Mouse (Mus musculus) megakaryocyte progenitor cell, adult 5-6 weeks (primary cell): ENCODE data around the gene Eif4enif1. TPM values are rescaled to one million over a fixed set of nuclear protein-coding genes. Genes with fewer than 3 reads are reported as not detected.
A peak's percentile ranks its signal among the peaks of the same experiment; 100 is the strongest.
"Not testable (repeated sequence)": the region's sequence is repeated elsewhere in the genome, so short reads cannot be mapped to it uniquely, and the experiment has no call there.

Experiments
- ATAC-seq: replicated peaks from 2 replicates; pipeline ENCODE4 v1.8.0; 2016; ENCODE audit warnings: mild to moderate bottlenecking, moderate TSS enrichment, inconsistent platforms; ENCODE audit not compliant: poor library complexity
- total RNA-seq, 2 experiments: library from RNA; stranded (forward) in 1 of 2; stranded (reverse) in 1 of 2; fragments of 157-497, 149-512 nt in 1 of 2; fragments of 200-1000 nt in 1 of 2; gene quantifications; 2 replicates each; pipeline versions ENCODE4 v1.2.3 to v1.2.4; 2015 to 2017

Eif4enif1 gene
- total RNA-seq (2015) (96.1 and 110 TPM in 2 replicates), total RNA-seq (2017) (40.1 and 49.2 TPM in 2 replicates)

- ATAC-seq = peak; percentile 45
Measured at GRCm38 (mm10) chr11:3202231-3202701, at the start of gene Eif4enif1. Gene Eif4enif1 (plus strand): TSS chr11:3202392.

DNA sequence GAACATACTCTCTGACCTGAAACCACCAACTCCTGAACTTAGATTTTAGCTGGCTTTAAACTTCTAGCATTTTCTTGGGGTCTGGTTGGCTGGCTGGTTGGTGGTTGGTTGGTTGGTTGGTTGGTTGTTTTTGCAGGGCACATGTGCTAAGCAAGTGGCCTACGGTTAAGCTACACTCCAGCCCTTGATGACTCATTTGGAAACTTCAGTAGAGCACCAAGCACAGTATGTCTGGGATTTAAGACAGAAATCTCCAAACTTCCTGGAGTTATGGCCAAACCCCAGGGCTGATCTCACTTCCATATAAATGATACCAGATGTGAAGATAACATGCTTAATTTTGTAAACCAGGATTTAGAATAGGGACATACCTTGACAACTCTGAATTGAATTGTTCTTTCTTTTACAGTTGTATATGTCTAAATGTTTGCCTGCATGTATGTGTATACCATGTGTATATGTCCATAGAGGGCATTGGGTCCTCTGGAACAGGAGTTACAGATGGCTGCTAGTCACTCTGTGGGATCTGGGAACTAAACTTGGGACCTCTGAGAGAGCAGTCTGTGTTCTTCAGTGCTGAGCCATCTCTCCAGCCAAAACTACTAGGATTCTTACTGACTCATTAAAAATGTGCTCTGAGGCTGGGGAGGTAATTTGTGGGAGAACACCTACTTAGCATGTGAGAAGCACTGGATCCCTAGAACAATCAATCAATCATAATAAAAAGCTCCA lies 48.4 kb upstream of the Eif4enif1 start:
- ATAC-seq = 0 out of 2 replicates have a peak, but pooled peaks have one; percentile 5

GRCm38 (mm10) chr11:3156991-3157390 lies 45.2 kb upstream of the Eif4enif1 start:
- ATAC-seq = not testable (repeated sequence)

DNA sequence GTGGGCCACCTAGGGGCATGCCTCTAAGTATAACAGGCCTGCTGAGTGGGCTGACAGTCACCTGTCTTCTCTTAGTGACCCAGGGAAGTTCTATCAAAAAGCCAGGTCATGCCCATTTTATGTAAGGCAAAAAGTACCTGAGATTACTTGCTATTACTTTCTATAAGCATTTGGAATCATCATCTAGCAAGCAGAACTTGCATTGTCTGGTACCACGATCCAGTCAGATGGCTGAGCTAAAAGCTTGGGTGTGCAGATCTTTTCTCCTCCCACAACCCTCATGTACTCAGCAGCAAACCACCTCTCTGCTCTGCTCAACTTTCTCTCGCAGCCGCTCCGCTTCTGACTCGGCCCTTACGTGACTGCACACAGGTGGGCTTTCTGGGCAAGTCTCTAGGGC lies 44.2 kb upstream of the Eif4enif1 start:
- ATAC-seq = not testable (repeated sequence)

DNA sequence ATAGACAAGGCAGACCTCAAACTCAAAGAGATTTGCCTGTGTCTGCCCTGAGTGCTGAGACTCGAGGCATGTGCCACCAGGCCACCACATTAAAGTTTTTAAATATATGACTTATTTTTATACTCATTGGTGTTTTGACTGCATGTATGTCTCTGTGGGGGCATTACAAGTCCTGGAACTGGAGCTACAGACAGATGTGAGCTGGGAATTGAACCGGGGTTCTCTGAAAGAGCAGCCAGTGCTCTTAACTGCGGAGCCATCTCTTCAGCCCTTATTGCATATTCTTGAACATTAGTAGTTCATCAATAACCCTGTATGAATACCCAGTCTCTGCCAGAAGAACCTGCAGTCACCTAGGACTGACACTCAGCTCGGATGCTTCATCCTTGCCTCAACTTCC lies 43.4 kb upstream of the Eif4enif1 start:
- peak; percentile 0; the same call in 1 of the 2 replicates for ATAC-seq

- not testable (repeated sequence) for ATAC-seq
Measured at GRCm38 (mm10) chr11:3161370-3161769, 40.8 kb upstream of the Eif4enif1 start.

- peak; percentile 3; the same call in 1 of the 2 replicates for ATAC-seq
Measured at GRCm38 (mm10) chr11:3162236-3162897, 39.8 kb upstream of the Eif4enif1 start.

DNA sequence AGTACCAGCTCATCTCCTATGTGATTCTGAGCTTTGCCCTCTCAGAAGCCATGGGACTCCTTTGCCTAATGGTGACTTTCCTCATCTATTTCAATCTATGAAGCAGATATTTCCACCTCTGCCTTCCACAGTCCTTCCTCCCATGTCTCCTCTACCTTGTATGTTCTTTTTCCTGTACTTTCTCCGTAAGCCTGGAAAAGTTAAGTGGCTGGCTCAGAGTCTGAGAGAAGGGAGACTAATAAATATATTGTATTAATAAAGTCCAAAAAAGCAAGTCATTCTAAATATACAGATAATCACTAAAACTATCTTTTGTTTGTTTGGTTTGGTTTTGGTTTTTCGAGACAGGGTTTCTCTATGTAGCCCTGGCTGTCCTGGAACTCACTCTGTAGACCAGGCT lies 39.1 kb upstream of the Eif4enif1 start:
- not testable (repeated sequence) for ATAC-seq

DNA sequence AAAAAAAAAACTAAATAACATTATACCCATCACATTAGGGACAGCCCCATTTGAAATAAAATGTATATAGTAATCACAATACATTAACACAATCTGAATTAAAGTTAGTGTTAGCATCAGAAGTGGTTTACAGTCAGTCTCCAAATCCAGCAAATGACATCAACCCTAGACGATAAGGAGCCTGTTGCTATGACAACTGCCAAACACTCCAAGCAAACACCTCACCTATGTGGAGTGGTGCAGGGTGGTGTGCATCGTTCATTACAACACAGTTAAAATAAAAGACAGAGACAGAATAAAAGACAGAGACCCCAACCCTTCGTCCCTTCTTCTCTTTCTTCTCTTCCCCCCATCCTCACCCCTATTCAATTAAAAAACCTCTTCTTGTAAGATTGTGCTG lies 38.5 kb upstream of the Eif4enif1 start:
- not testable (repeated sequence) for ATAC-seq

- peak; percentile 7 for ATAC-seq
Measured at GRCm38 (mm10) chr11:3165210-3165782, 36.9 kb upstream of the Eif4enif1 start.

- not testable (repeated sequence) for ATAC-seq
Measured at GRCm38 (mm10) chr11:3166321-3166720, 35.9 kb upstream of the Eif4enif1 start.

- ATAC-seq = 0 out of 2 replicates have a peak, but pooled peaks have one; percentile 3
Measured at GRCm38 (mm10) chr11:3167129-3167528, 35.1 kb upstream of the Eif4enif1 start.

DNA sequence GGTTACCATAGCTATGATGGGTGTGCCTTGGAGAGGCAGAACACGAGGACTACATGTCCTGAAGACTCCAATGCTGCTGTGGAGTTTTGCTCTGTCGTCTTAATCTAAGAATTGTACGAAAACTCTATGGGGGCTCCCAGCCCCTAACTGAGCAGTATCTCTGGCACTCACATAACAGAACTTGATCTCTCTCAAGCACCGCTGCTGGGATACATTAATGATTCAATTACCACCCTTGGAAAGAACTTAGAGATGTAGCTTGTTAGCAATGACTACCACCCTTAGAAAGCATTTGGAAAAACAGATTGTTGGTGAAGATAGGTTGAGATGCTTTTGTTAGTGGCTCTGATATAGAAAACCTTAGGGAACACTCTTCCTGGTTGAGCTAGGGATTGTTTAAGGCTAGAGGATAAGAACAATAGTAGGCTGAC lies 34.6 kb upstream of the Eif4enif1 start:
- ATAC-seq = 0 out of 2 replicates have a peak, but pooled peaks have one; percentile 4

DNA sequence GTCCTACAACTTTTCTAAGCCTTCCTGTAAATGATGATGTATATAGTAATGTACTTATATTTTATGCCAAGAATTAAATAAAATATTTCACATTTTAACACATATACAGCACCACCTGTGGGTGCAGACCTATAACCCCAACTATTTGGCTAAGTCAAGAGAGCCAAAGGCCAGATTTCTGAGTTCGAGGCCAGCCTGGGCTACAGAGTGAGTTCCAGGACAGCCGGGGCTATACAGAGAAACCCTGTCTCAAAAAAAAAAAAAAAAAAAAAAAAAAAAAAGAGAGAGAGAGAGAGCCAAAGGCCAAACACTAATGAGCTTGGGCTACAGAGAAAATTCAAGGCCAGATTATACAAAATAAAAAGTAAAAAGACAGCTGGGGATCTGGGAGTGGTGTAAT lies 33.1 kb upstream of the Eif4enif1 start:
- not testable (repeated sequence) for ATAC-seq

DNA sequence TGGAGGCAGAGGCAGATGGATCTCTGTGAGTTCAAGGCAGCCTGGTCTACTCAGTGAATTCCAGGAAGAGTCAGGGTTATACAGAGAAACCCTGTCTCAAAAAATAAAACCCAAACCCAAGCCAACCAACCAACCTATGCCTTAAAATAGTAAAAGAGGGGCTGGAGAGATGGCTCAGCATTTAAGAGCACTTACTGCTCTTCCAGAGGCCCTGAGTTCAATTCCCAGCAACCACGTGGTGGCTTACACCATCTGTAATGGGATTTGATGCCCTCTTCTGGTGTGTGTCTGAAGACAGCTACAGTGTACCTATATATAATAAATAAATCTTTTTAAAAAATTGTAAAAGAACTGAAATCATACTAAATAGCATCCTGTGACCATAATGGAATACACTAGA lies 30.3 kb upstream of the Eif4enif1 start:
- not testable (repeated sequence) for ATAC-seq

- ATAC-seq = not testable (repeated sequence)
Measured at GRCm38 (mm10) chr11:3172526-3172925, 29.7 kb upstream of the Eif4enif1 start.

DNA sequence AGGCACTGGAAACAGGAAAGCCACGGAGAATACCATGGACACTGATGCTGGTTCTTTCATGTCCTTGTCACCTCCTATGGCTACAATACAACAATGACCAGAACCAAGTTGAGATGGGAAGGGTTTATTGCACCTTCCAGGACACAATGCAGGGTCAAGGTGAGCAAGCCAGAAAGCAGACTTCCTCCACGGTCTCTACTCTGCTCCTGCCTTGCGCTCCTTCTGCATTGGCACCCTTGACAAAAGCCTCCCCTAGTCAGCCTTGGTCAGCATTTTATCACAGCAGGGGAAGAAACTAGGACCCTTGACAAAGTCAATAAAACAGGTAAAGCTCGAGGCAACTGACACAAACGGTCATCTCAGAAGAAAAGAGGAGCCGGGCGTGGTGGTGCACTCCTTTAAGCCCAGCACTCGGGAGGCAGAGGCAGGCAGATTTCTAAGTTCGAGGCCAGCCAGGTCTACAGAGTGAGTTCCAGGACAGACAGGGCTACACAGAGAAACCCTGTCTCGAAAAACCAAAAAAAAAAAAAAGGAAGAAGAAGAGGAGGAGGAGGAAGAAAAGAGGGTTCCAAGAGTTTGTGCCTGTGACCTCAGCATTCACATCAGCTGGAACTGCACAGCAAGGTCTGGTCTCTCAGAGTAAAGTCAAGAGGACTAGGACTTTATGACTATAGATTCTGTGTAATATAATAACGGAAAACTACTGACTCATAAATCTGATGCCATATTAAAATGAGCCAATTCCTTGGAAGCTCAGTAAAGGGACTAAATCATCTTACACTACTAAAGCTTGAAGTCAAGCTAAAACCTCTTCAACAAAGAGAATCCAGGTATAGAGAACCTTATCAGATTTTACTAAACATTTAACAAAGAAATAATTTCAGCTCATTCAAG lies 28.5 kb upstream of the Eif4enif1 start:
- ATAC-seq = peak; percentile 26; the same call in 1 of the 2 replicates

DNA sequence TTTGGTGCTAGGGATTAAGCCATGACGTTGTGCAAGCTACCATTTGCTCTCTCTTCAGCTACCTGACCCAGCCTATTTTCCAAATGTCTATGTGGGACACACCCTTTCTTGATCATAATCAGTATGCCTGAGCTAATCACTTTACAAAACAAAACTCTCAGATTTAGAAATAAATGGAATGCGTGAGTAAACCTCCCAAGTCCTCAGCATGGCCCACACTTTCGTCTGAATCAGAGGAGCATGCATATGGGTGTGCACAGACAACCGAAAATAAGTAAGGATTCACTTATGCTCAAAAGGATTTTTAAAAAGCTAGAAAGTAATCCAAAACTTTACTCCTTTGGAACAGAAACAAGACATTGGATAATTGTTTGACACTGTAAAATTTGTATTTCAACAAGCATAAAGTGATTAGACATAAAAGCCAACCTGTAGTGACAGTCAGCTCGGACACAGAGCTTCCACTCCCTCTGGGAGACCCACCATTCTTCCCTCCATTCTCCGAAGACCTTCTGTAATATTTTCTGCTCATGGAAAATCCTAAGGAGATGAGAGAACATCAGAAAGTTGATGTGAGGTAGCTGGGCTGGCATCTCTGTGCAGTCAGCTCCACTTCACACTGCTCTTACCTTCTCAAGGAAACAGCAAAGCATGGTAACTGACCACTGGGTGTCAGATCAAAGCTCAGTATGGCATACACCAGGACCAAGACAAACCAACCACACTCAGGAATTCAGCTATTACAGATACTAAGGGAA lies 23.0 kb upstream of the Eif4enif1 start:
- ATAC-seq = not testable (repeated sequence)

DNA sequence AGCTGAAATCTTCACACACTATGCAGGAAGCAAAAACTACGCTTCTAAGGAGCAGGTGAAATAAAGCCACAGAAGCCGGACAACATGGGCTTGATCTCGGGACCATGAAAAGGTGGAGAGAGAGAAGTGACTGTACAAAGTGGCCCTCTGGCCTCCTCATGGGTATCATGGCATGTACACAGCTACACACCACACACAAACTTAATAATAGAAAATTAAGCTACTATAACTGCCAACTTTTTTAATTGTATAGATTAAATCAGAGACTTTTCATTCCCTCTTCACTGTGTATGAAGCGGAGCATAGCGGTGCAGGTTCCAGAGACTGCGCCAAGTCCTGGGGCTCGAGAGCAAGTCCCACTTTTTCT lies 22.5 kb upstream of the Eif4enif1 start:
- not testable (repeated sequence) for ATAC-seq
